Mouse (Mus musculus): ENCODE measurements around the gene Polr2l. TPM values are rescaled to one million over a fixed set of nuclear protein-coding genes. Genes with fewer than 3 reads are reported as not detected.

The Polr2l gene
- polyA plus RNA-seq, 1 experiment from 2014 or later: 93.0 TPM

DNA sequence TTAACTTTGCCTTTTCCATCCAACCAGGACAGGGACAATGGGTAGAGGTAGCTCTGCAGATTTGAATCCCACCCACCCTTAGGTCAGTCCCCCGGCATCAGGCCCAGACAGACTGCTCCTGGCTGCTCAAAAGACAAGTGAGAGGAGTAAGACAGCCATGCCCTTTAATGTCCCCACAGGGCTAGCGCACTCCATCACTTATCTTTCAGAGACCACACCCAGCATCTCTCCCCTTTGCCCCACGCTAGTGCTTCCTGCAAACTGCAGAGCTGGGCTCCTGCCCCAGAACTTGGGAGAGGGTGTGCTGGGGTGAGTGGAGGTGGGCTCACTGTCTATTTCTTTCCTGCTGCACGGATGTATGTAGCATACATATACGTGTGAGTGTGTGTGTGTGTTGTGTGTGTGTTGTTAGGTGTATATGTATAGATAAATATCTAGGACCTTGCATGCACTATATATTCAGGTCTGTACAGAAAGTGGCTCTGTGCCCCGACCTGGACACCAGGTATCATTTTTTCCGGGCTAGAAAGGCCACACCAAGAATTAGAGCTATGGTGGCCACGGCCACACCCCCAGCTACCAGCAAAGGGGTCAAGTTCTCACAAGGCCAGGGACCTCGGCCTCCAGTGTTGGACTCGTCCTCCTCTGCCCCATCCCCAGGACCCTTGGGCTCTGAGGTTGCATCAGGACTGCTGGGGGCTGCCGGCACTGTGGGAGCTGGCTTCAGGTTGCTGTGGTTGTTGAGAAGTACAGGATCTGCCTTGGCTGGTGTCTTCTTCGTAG, 47.8 kb downstream of the Polr2l start:
- DNase-seq (ENCODE audit: low spot score) (no peak), ATAC-seq (ENCODE audit: low FRiP score) (no peak)
- no peak overlapping the region for H3K4me3 ChIP-seq (replicated peaks; ENCODE audit: low read length)
- peaks cover 34% of the 10 kb centered on the region for H3K36me3 ChIP-seq (replicated peaks; ENCODE audit: control insufficient read depth, insufficient read depth)
- no peak overlapping the region for H3K9ac ChIP-seq
- no peak overlapping the region for H3K27ac ChIP-seq
- H3K4me2 ChIP-seq (replicated peaks): no peak overlapping the region
- no peaks in the 10 kb centered on the region for H3K27me3 ChIP-seq (ENCODE audit: control insufficient read depth, insufficient read depth, low read length)
- WGBS: 87% methylated on average over 12 of the region's 12 CpGs
- H3K9me3 ChIP-seq (ENCODE audit: control insufficient read depth, low read length): no peaks in the 10 kb centered on the region
- H3K4me1 ChIP-seq (replicated peaks; ENCODE audit: control insufficient read depth, insufficient read depth, low read length): peaks cover 11% of the 10 kb centered on the region

DNA sequence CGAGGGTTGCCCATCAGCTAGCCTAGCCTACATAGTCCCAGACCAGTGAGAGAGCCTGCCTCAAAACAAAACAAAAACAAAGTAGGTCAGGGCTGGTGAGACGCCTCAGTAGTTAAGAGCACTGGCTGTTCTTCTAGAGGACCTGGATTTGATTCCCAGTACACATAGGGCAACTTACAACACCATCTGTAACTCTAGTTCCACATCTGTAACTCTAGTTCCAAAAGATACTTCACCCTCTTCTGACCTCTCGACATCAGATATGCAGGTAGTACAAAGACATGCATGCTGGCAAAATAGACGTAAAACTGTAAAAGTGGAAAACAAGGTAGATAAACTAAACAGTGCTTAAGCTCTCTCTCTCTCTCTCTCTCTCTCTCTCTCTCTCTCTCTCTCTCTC, 51.1 kb downstream of the Polr2l start:
- no peak for ATAC-seq (ENCODE audit: low FRiP score)
- Histone ChIP-seq H3K4me2 (replicated peaks) (no peak overlapping the region), H3K36me3 (replicated peaks; ENCODE audit: control insufficient read depth, insufficient read depth) (peaks cover 13% of the 10 kb centered on the region), H3K27me3 (ENCODE audit: control insufficient read depth, insufficient read depth, low read length) (no peaks in the 10 kb centered on the region), H3K9ac (no peak overlapping the region), H3K4me3 (replicated peaks; ENCODE audit: low read length) (no peak overlapping the region), H3K9me3 (ENCODE audit: control insufficient read depth, low read length) (no peaks in the 10 kb centered on the region), H3K27ac (no peak overlapping the region), H3K4me1 (replicated peaks; ENCODE audit: control insufficient read depth, insufficient read depth, low read length) (peaks cover 8% of the 10 kb centered on the region)
- 75% methylated on average over 4 of the region's 4 CpGs for WGBS
- DNase-seq (ENCODE audit: low spot score): no peak

Other genes starting within 250 kb of the Polr2l start
- 61.8 and 63.5 TPM in 2 replicates for gene Phrf1, start 246.3 kb downstream of the Polr2l start, polyA plus RNA-seq (2014; fragmentation: Nextera tagmentation; extraction: Ambion mirVana)
- gene Irf7, start 208.7 kb downstream of the Polr2l start, polyA plus RNA-seq (2014; fragmentation: Nextera tagmentation; extraction: Ambion mirVana): 1.4 and 1.6 TPM in 2 replicates
- not detected in 2 replicates for gene Cdhr5, start 198.3 kb downstream of the Polr2l start, polyA plus RNA-seq (2014; fragmentation: Nextera tagmentation; extraction: Ambion mirVana)
- gene Sct, start 196.0 kb downstream of the Polr2l start, polyA plus RNA-seq (2014; fragmentation: Nextera tagmentation; extraction: Ambion mirVana): 3.2 and 4.1 TPM in 2 replicates
- 0.65 and 0.88 TPM in 2 replicates for gene Drd4, start 183.1 kb downstream of the Polr2l start, polyA plus RNA-seq (2014; fragmentation: Nextera tagmentation; extraction: Ambion mirVana)
- 187 TPM in 2 replicates for gene Deaf1, start 147.4 kb downstream of the Polr2l start, polyA plus RNA-seq (2014; fragmentation: Nextera tagmentation; extraction: Ambion mirVana)
- gene Tmem80, start 147.4 kb downstream of the Polr2l start, polyA plus RNA-seq (2014; fragmentation: Nextera tagmentation; extraction: Ambion mirVana): 24.7 and 32.6 TPM in 2 replicates
- 0.98 and 1.2 TPM in 2 replicates for gene Eps8l2, start 136.3 kb downstream of the Polr2l start, polyA plus RNA-seq (2014; fragmentation: Nextera tagmentation; extraction: Ambion mirVana)
- gene Taldo1, start 82.9 kb downstream of the Polr2l start, polyA plus RNA-seq (2014; fragmentation: Nextera tagmentation; extraction: Ambion mirVana): 271 and 278 TPM in 2 replicates
- gene Gatd1, start 61.0 kb downstream of the Polr2l start, polyA plus RNA-seq (2014; fragmentation: Nextera tagmentation; extraction: Ambion mirVana): 36.9 and 43.4 TPM in 2 replicates
- 46.9 and 50.3 TPM in 2 replicates for gene Cend1, start 45.6 kb downstream of the Polr2l start, polyA plus RNA-seq (2014; fragmentation: Nextera tagmentation; extraction: Ambion mirVana)
- gene Slc25a22, start 37.2 kb downstream of the Polr2l start, polyA plus RNA-seq (2014; fragmentation: Nextera tagmentation; extraction: Ambion mirVana): 73.0 and 81.4 TPM in 2 replicates
- gene Pidd1, start 31.1 kb downstream of the Polr2l start, polyA plus RNA-seq (2014; fragmentation: Nextera tagmentation; extraction: Ambion mirVana): 3.1 and 4.2 TPM in 2 replicates
- gene Rplp2, start 27.8 kb downstream of the Polr2l start, polyA plus RNA-seq (2014; fragmentation: Nextera tagmentation; extraction: Ambion mirVana): 669 and 782 TPM in 2 replicates
- gene Pnpla2, start 19.9 kb downstream of the Polr2l start, polyA plus RNA-seq (2014; fragmentation: Nextera tagmentation; extraction: Ambion mirVana): 15.3 and 18.4 TPM in 2 replicates
- 3.7 and 8.1 TPM in 2 replicates for gene Cracr2b, start 14.0 kb downstream of the Polr2l start, polyA plus RNA-seq (2014; fragmentation: Nextera tagmentation; extraction: Ambion mirVana)
- 47.0 and 50.4 TPM in 2 replicates for gene Cd151, start 7.7 kb downstream of the Polr2l start, polyA plus RNA-seq (2014; fragmentation: Nextera tagmentation; extraction: Ambion mirVana)
- gene Tspan4, start 108 bp upstream of the Polr2l start, polyA plus RNA-seq (2014; fragmentation: Nextera tagmentation; extraction: Ambion mirVana): 61.0 and 62.2 TPM in 2 replicates
- 45.5 and 47.8 TPM in 2 replicates for gene Chid1, start 64.7 kb upstream of the Polr2l start, polyA plus RNA-seq (2014; fragmentation: Nextera tagmentation; extraction: Ambion mirVana)
- gene Ap2a2, start 87.0 kb upstream of the Polr2l start, polyA plus RNA-seq (2014; fragmentation: Nextera tagmentation; extraction: Ambion mirVana): 104 TPM in 2 replicates
- gene Muc6, start 180.2 kb upstream of the Polr2l start, polyA plus RNA-seq (2014; fragmentation: Nextera tagmentation; extraction: Ambion mirVana): 0.18 and 0.33 TPM in 2 replicates
- gene Muc2, start 215.2 kb upstream of the Polr2l start, polyA plus RNA-seq (2014; fragmentation: Nextera tagmentation; extraction: Ambion mirVana): 0.36 and 0.72 TPM in 2 replicates

Data from hindbrain, embryonic 14.5 days (tissue).